Mouse (Mus musculus) kidney, adult 8-10 months (tissue): ENCODE results near the gene Selenbp2.
A peak's percentile ranks its signal among the peaks of the same experiment; 100 is the strongest.
"Not testable (repeated sequence)": the region's sequence is repeated elsewhere in the genome, so short reads cannot be mapped to it uniquely, and the experiment has no call there.

ENCODE experiments used
- DNase-seq, 2 experiments: peaks; one replicate each; pipeline ENCODE4 v3.0.0; 2022

The Selenbp2 gene

DNA sequence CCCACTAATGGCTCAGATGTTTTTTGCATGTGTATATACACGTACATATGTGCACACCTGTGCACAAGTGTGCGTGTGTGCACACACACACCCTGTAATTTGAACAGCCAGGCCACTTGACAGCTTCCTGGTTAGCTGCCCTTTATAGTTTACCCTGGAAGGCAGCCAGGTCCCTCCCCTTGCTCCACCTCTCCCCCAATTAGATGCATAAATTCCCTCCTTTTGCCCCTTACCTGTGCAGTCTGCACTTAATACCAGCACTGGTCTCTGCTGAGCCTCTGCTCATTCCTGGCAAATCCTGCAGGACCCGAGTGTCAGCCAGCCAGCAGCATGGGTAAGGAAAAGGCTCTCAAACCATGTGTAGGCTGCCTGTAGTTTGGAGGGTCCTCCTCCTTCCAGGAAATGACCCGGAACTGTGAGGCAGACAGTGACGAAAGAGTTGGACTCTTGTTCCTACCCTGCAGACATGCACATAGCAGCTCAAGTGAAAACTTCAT lies at the start of gene Selenbp2:
Gene Selenbp2, plus strand, starts transcription at position 228 of the 497 bp plus-strand sequence.
- peak; percentile 71 to 72 for DNase-seq

DNA sequence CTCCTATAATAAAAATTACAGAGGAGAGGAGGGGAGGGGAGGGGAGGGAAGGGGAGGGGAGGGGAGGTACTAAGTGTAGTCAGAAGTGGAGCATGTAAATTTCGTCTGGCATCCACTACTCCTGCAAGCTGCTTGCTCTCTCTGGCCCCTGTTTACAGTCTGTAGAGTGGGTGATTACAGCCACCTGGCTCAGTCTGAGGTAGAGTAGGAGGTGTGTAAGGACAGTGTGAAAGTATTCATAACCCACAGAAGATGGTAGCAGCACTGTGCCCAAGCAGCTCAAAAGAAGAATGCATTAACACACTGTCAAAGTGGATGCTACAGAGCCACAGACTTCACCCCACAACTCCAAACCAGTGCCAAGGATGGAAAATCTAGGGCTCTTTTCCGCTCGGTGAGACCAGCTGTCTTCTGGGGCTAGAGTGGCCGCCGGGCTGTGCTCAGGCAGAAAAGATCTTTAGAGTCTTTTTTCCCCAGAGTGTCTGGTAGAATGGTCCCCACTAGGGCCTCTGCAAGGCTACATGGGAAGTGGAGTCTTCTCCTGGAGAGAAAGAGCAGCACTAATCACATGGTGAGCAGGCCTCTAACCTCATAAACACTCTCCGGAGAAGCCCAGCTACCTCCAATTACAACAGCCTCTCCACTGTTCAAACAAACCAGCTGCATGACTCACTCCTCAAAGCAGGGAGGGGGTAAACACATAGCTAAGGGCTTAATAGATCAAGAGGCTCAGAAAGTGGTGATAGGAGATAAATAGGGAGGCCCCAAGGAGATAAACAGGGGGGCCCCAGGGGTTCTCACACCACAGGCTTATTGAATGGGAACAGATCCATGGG lies 44.4 kb upstream of the Selenbp2 start:
- no peak for DNase-seq

DNA sequence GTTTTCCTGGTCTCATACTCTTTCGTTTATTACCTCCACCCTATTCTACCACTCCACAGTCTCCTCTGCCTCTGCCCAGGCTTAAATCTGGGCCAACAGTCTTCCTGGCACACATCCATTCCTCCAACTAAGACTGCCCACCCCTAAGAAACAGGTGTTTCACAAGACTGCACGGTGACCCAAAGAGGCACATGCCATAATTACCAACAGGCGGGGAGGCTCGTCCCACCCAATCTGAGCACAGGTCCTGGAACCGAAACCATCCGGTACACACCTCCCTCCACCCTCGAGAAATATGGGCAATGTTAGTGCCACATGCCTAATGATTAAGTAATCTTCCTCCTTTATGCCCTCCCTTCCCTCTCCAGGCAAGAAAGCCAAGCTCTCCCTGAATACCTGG lies 42.9 kb upstream of the Selenbp2 start:
- DNase-seq = peak in 1 of 2 experiments; percentile 48

DNA sequence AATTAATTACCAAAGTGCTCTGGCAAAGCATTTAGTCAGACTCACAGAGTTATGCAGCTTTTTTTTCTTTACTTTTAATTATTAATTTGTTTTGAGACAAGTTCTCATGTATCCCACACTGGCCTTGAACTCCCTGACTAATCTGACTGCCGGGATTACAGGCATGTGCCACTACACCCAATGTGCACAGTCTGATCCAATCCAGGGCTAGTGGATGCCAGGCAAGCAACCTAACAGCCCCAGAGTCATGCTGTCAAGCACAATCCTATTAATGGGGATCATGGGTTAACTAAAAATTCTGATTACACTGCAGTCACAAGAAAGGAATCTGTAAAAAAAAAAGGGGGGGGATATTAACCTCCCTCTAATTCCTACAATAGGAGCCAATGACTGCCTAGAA lies 39.4 kb upstream of the Selenbp2 start:
- DNase-seq = peak in 1 of 2 experiments; percentile 41

DNA sequence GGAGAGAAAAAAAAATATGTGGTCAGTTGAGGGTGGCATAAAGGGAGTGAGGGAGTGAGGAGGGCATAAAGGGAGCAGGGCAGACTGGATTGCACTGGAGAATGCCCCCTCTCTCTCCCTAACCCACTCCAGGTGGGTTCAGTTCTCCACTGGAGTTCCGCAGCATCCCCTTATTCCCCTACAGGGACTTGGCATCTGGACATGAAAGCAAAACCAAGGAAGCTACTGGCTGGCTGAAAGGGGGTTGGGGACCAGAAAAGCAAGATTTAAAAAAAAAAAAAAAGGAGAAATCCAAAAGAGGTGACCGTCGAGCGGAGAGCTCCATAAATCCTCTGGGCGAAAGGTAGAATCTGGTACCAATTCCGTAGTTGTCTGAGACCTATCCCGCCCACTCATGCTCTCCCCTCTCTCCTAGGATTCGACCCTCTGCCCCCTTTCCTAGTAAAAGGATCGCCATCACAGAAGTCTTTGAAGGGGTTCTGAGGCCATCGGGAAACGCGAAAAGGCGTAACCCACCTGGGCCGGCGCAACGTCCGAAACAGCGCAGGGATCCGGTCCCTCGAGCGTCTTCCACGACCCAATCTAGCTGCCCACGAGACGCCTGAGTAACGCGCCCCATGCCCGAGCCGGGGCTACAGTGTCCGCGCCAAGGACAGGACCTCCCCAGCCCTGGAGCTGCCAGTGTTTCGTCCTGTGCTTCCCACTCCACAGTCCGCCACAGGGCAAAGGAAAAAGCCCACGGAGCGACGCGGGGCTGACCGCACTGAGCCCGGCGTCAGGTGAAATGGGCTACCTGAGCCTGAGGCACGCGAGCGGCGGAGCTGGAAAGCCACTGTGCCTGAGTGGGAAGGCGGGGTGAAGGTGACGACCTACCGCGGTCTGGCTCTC lies 35.3 kb upstream of the Selenbp2 start:
- DNase-seq = not testable (repeated sequence)

DNA sequence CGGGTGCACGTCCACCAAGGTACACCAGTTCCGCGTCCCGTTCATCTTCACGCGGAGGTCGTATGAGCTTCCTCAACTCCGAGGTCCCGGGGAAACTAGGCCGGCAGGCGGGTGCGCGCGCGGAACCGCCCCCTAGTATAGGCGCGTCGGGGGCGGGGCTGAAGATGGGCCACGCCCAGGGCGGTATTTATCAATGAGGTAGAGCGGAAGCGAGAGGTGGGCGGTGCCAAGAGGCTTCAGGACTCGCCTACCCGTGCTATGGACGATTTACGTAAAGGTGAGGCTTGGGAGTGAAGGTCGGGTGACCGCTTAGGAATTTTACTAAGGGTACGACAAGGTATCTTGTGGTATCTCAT lies 34.6 kb upstream of the Selenbp2 start, which contains the start of gene Tuft1:
Gene Tuft1, minus strand, starts transcription at position 133 of the 356 bp plus-strand sequence.
- peak; percentile 84 to 88 for DNase-seq

DNA sequence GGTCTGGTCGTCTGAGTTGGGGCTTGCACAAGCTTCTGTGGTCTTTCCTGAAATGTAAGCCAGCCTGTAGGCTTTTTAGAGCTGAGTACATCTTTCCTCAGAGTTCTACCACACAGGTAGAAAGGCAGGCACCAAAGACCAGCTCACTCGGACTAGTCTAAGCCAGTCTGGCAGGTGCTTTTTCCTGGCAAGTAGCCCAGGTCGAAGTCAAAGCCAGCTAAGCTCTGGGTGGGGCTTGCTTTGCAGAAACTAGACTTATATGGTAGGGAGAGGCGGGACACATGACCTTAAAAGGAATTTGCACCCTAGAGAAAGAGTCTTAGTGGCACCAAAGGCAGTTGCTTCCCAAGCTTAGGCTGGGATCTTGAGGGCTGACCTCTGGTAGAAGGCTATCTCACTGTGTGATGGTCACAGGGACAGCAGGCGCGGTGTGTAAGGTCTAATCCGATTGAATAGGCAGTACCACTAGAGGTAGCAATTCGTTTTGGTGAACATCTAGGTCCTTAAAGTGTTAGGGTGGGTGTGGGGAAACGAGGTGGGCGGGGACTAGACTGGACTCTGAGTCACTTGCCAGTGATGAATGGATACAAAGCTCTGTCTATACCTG lies 34.1 kb upstream of the Selenbp2 start:
- DNase-seq = peak; percentile 69 to 82

DNA sequence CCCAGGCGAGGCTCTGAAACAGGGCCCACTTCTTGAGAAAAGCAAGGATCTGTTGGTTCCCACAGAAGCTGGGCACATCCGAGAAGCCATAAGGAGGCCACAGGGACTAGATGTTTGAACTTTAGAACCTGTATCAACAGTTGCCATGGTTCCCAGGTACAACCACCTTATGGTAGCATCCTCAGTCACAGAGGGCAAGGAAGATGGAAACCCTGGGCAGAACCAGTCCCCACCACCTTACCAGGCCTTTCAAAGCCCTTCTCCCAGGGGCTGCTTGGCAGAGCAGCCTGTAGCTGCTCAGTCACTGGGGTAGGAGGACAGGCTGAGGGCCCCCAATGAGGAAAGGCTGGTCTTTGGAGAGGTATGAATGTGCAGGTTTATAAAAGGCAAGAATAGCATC lies 32.5 kb upstream of the Selenbp2 start:
- DNase-seq = not testable (repeated sequence)

DNA sequence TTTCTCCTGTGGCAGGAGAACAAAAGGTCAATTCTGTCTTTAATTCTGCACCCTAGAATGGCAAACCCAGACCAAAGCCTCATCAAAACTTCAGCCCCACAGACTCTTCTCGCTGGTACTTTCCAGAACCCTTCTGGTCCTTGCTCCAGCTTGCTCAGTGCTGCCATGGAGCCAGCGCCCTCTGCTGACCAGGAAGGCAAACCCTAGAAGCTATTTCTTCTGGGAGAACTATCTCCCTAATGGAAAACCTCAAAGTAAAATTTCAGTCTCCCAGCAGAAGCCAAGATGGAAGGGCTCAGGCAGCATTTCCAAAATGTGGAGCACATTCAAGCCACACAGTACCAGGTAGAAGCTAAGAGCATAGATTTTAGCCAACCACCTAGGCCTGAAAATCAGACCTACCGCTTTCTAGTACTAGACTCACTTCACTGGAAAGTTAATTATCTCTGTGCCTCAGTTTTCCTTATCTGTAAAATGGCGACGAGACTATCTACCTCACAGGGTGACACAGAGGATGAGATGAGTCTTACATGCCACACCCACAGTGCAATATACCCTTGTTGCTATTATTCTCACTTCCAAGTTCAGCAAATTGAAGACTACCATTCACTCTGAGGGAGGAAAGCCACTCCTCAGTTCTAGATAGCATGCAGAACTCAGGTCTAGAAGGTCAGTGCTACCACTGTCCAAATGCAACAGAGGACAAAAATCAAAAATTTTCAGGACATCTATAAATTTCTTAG lies 28.1 kb upstream of the Selenbp2 start:
- not testable (repeated sequence) for DNase-seq

DNA sequence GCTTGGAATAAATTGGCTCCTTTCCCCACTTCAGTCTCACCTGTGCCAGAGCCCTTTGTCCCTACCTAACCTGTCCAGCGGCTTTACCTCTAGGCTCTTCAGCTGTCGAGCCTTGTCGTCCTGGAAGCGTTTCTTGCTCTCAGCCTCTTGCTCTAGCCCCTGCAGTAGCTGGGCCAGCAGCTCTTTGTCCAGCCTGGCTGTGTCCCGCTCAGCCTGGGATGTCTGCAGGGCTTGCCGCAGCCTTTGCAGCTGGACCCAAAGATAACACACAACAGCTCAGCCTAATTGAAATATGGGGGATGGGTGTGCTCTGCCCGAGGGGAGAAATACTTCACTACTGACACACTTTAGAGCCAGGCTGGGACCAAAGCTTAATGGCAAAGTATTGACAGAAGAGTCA lies 27.5 kb upstream of the Selenbp2 start:
- DNase-seq = not testable (repeated sequence)

DNA sequence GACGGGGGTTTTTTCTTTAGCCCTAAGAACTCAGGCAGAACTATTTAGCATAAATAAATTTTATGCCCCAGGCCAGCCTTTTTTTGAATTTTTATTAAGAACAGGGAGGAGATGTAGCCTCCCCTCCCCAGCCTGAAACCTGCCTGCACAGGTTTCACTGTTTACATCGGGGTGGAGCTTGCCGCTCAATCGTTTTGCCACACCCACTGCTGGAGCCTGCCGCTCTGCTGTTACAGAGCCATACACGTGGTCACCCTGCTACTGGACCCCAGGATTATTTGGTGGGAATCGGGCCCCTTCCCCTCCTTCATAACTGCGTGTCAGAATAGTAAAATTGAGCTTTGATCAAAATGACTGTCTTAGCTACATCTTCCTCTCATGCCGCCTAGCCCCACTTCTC lies 18.3 kb upstream of the Selenbp2 start:
- DNase-seq = not testable (repeated sequence)

DNA sequence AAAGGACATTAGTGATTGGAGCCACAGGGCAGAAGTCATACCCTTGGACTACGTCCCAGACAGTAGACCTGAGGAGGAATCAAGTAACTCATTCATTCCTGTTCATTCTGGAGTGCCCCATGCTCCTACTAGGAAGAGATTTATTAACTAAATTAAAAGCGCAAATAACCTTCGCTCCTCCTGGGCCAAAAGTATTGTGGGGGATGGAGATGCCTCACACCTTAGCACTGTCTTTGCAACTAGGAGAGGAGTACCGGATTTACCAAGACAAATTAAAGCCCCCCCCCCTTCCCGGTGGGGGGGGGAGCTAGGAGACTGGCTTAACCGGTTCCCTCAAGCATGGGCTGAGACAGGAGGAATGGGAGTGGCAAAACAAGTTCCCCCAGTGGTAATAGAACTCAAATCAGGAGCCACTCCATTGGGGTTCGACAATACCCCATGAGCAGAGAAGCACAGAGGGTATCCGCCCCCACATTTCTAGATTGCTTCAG lies 14.0 kb upstream of the Selenbp2 start:
- peak; percentile 78 to 84 for DNase-seq

DNA sequence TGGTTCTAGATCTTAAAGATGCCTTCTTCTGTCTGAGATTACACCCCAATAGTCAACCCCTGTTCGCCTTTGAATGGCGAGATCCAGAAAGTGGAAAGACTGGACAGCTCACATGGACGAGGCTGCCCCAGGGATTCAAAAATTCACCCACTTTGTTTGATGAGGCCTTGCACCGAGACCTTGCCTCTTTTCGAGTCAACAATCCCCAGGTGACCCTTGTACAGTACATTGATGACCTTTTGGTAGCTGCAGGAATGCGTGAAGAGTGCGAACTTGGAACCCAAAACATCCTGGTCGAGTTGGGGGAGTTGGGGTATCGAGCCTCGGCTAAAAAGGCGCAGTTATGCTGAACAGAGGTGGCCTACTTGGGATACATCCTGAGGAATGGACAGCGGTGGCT lies 13.3 kb upstream of the Selenbp2 start:
- DNase-seq = not testable (repeated sequence)

DNA sequence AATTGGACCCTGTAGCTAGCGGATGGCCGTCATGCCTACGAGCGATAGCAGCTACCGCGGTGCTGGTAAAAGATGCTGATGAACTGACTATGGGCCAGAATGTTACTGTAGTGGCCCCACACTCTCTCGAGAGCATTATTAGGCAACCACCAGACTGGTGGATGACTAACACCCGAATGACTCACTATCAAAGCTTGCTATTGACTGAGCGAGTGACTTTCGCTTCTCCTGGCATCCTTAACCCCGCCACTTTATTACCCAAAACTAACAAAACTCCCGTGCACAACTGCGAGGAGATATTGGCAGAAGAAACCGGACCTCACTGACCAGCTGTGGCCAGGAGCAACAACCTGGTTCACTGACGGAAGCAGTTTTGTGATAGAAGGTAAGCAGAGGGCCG lies 12.6 kb upstream of the Selenbp2 start:
- DNase-seq = no peak

DNA sequence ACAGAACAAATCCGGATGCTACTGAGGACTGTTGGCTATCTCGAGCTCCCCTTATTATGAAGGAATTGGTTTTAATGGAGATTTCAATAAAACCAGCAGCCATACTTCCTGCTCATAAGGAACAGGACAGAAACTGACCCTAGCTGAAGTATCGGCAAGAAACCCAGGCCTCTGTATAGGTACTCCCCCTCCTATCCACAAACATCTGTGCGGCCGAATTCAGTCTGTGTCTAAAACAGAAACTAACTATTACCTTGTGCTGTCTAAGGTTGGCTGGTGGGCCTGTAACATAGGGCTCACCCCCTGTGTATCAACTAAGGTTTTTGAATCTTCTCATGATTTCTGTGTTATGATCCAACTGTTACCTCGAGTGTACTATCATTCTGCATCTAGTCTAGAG lies 9.7 kb upstream of the Selenbp2 start:
- DNase-seq = no peak

DNA sequence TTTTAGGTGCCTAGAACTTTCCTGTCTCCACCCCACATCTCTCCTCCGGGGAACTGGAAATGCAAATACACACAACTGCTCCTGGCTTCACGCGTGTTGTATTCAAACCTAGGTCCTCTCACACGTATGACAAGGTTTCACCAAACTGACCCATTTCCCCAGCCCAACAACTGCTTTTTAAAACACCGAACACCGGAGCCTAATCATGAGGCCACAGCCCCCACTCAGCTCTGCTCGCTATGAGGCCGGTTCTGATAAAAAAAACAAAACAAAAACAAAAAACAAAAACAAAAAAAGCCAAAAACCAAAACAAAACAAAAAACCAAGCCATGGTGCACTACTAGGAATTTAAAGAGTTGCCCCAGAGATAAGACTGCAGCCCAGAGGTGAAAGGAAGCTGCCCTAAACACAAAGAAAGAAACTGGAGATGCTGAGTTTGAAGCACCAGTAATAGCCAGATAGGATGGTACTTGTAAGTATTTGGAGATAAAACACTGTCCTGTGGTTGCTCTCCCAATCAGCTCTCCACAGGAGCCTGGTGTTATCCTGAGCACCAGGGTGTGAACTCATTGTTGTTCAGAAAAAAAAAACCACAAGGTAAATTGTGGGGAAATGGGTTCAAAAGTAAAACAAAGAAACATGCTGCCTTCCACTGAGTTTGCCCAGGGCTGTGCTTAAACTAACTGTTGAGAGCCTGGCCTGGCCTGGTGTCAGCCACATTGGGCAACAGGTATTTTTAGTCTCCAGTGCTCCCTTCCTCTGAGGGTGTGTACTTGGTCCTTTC lies 7.2 kb upstream of the Selenbp2 start:
- DNase-seq = not testable (repeated sequence)

DNA sequence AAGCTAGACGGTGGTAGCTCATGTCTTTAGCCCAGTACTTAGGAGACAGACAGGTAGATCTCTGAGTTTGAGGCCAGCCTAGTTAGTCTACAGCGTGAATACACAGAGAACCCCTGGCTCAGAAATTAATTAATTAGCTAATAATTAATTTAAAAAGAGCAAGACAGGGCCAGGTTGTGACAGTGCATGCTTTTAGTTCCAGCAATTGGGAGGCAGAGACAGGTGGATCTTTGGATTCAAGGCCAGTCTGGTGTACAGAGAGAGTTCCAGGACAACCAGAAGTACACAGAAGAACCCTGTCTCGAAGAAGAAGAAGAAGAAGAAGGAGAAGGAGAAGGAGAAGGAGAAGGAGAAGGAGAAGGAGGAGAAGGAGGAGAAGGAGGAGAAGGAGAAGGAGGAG lies 4.7 kb upstream of the Selenbp2 start:
- DNase-seq = peak; percentile 40 to 43

DNA sequence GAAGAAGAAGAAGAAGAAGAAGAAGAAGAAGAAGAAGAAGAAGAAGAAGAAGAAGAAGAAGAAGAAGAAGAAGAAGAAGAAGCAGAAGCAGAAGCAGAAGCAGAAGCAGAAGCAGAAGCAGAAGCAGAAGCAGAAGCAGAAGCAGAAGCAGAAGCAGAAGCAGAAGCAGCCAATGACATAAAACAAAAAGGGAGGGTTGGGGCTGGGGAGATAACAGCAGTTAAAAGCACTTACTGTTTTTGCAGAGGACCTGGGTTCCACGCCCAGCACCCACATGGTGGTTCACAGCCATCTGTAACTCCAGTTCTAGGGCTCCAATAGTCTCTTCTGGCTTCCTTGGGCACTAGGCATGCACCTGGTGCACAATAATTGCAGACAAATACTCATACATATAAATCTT lies 4.2 kb upstream of the Selenbp2 start:
- DNase-seq = not testable (repeated sequence)

DNA sequence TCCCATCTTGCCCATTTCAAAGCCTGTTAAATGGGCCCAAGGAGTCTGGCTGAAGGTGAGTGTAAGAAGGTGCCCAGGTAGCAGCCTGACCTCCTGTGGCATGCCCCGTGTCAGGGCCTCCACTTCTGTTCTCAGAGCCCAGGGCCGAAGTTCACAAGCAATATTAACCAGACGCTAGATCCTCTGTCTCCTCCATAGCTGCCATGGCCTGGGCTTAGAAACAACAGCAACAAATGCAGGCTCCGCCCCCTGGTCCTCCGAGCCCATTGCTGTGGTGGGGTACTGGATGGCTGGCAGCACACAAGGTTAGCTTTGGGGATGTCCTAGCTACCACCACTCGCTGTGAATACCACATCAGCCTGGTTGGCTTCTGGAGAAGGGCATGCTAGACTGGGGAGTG lies 3.2 kb upstream of the Selenbp2 start:
- peak; percentile 44 to 66 for DNase-seq

DNA sequence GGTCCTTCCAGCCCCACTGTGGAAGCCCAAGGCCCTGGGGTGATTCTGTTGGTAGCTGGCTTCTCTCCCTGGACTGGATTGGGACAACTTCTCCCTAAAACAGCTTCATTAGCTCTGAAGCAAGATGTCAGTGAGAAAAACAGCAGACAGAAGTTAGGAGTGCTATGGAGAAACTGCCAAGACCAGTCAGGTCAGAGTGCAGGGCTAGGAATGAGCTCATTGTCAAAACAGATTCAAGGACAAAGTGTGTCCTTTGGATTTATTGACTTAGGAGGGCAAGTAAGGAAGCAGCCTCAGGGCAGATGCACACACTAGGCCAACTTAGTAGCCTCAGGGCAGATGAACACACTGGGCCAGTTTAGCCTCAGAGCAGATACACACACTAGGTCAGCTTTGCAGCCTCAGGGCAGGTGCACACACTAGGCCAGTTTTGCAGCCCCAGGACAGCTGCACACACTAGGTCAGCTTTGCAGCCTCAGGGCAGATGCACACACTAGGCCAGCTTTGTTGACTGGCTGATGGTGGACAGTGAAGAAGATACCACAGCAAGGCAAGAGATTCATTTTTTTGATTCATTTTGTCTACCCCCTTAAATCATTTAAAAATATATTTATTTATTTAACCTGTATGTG lies 2.6 kb upstream of the Selenbp2 start:
- DNase-seq = peak; percentile 59 to 61

DNA sequence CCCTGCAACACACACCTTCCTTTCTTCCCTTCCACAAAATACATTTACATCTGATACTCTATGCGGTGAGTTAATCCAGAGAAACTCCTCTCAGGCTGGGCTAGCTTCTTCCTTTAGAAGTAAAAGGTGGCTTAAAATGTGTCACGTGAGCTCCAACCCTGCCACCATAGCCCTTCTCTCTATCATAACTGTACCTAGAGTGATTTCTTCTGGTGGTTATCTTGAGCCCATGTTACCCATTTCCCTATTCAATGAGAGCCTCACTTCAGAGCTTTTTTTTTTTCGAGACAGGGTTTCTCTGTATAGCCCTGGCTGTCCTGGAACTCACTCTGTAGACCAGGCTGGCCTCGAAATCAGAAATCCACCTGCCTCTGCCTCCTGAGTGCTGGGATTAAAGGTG lies 1.7 kb upstream of the Selenbp2 start:
- not testable (repeated sequence) for DNase-seq
